Mouse (Mus musculus) CH12.LX (cell line): ENCODE results near the gene 1700113H08Rik. TPM values are rescaled to one million over a fixed set of nuclear protein-coding genes. Genes with fewer than 3 reads are reported as not detected.
A peak's percentile ranks its signal among the peaks of the same experiment; 100 is the strongest.

Source experiments
- DNase-seq: peaks from one replicate; pipeline ENCODE4 v3.0.0-alpha.2; 2013; ENCODE audit errors: extremely low read depth
- H3K27ac ChIP-seq: 2 replicates; pipeline ENCODE4 v1.5.1; 2012; ENCODE audit warnings: low read depth, mild to moderate bottlenecking, control low read depth, moderate library complexity; ENCODE audit not compliant: insufficient read depth
- H3K27me3 ChIP-seq: replicated peaks from 2 replicates; pipeline ENCODE3; 2012; ENCODE audit warnings: inconsistent platforms
- H3K36me3 ChIP-seq, 2 experiments: replicated peaks in 1 of 2; 2 replicates each; pipeline versions ENCODE3 to v1.6.1; 2012; ENCODE audit warnings: inconsistent platforms in 1 of 2, low read length in 1 of 2, mild to moderate bottlenecking in 1 of 2, mixed read lengths in 1 of 2, moderate library complexity in 1 of 2; ENCODE audit not compliant: control insufficient read depth in 1 of 2, insufficient read depth in 1 of 2
- H3K4me1 ChIP-seq, 2 experiments: 2 replicates each; pipeline ENCODE4 v1.6.1; 2012; ENCODE audit warnings: inconsistent platforms in 1 of 2, moderate library complexity in 1 of 2; ENCODE audit not compliant: insufficient read depth in 2 of 2, control insufficient read depth in 1 of 2
- H3K4me2 ChIP-seq: 2 replicates; pipeline ENCODE4 v1.6.1; 2012; ENCODE audit warnings: low read depth, mild to moderate bottlenecking, control low read depth; ENCODE audit not compliant: poor library complexity, insufficient read depth, severe bottlenecking
- H3K4me3 ChIP-seq, 3 experiments: fragments of 150-350 bp in 1 of 3; sonication (generic) in 1 of 3; replicated peaks in 1 of 3; 2 replicates each; pipeline versions ENCODE3 to v1.5.1; 2011 to 2012; ENCODE audit warnings: low read depth in 2 of 3, low read length in 2 of 3, mild to moderate bottlenecking in 2 of 3, moderate library complexity in 2 of 3, control low read depth in 1 of 3, improper control_type of control experiment in 1 of 3, inconsistent platforms in 1 of 3, mixed read lengths in 1 of 3; ENCODE audit not compliant: poor library complexity in 1 of 3
- H3K79me2 ChIP-seq: replicated peaks from 2 replicates; pipeline ENCODE4 v1.6.1; 2012; ENCODE audit warnings: mild to moderate bottlenecking, moderate library complexity; ENCODE audit not compliant: control insufficient read depth, poor library complexity, insufficient read depth, severe bottlenecking; ENCODE audit errors: extremely low read depth
- H3K9ac ChIP-seq: 2 replicates; pipeline ENCODE4 v1.6.1; 2012; ENCODE audit warnings: low read depth, mild to moderate bottlenecking, control low read depth, moderate library complexity; ENCODE audit not compliant: insufficient read depth
- H3K9me3 ChIP-seq: replicated peaks from 2 replicates; pipeline ENCODE3; 2012; ENCODE audit warnings: low read length, inconsistent platforms, mixed read lengths
- BHLHE40 ChIP-seq: IDR thresholded peaks from 2 replicates; pipeline ENCODE4 v1.6.1; 2011; ENCODE audit warnings: mild to moderate bottlenecking, low read depth, low read length, improper control_type of control experiment
- ELF1 ChIP-seq: IDR thresholded peaks from 2 replicates; pipeline ENCODE4 v1.6.1; 2014; ENCODE audit warnings: low read depth, mild to moderate bottlenecking, inconsistent platforms, low read length, improper control_type of control experiment
- EP300 ChIP-seq: IDR thresholded peaks from 2 replicates; pipeline ENCODE4 v1.6.1; 2011; ENCODE audit warnings: low read length, improper control_type of control experiment
- ETS1 ChIP-seq: conservative IDR thresholded peaks from 2 replicates; pipeline ENCODE4 v1.6.1; 2012; ENCODE audit warnings: low read depth, mild to moderate bottlenecking, inconsistent platforms, low read length, improper control_type of control experiment, moderate library complexity
- IRF4 ChIP-seq: IDR thresholded peaks from 2 replicates; pipeline ENCODE4 v1.6.1; 2014; ENCODE audit warnings: low read depth, mild to moderate bottlenecking, inconsistent platforms, low read length, improper control_type of control experiment
- JUND ChIP-seq: conservative IDR thresholded peaks from 2 replicates; pipeline ENCODE4 v1.6.1; 2011; ENCODE audit warnings: low read depth, low read length, improper control_type of control experiment
- KAT2A ChIP-seq: IDR thresholded peaks from 2 replicates; pipeline ENCODE4 v1.6.1; 2012; ENCODE audit warnings: low read length, improper control_type of control experiment, inconsistent platforms; ENCODE audit not compliant: insufficient replicate concordance
- MEF2A ChIP-seq: IDR thresholded peaks from 2 replicates; pipeline ENCODE4 v1.6.1; 2014; ENCODE audit warnings: low read depth, mild to moderate bottlenecking, inconsistent platforms, low read length, improper control_type of control experiment, borderline replicate concordance
- MYC ChIP-seq: IDR thresholded peaks from 2 replicates; pipeline ENCODE4 v1.6.1; 2011; ENCODE audit warnings: low read depth, mild to moderate bottlenecking, improper control_type of control experiment, low read length
- NRF1 ChIP-seq: IDR thresholded peaks from 2 replicates; pipeline ENCODE4 v1.6.1; 2014; ENCODE audit warnings: low read depth, mild to moderate bottlenecking, inconsistent platforms, low read length, improper control_type of control experiment, moderate library complexity
- USF2 ChIP-seq: conservative IDR thresholded peaks from 2 replicates; pipeline ENCODE4 v1.6.1; 2011; ENCODE audit warnings: low read depth, low read length, improper control_type of control experiment
- ZMIZ1 ChIP-seq: IDR thresholded peaks from 2 replicates; pipeline ENCODE4 v1.6.1; 2012; ENCODE audit warnings: low read depth, mild to moderate bottlenecking, inconsistent platforms, low read length, improper control_type of control experiment
- ZNF384 ChIP-seq: IDR thresholded peaks from 2 replicates; pipeline ENCODE4 v1.6.1; 2012; ENCODE audit warnings: low read depth, low read length, improper control_type of control experiment, inconsistent platforms
- dilution Hi-C: fragments of 300-500 bp; cut with MboI; formaldehyde crosslinking; loops from 2 replicates; pipeline ENCODE4 v1.14.3; 2020; ENCODE audit warnings: low sequenced_read_pairs; ENCODE audit not compliant: extremely low pct_unique_long_range_greater_than_20kb, extremely low pct_ligation_motif_present
- in situ Hi-C: fragments of 300-500 bp; cut with MboI; formaldehyde crosslinking; loops from 3 replicates; pipeline ENCODE4 v1.14.3; 2019; ENCODE audit warnings: low sequenced_read_pairs, low pct_ligation_motif_present, low pct_unique_long_range_greater_than_20kb, mixed read lengths
- polyA plus RNA-seq: library from polyadenylated mRNA; unstranded; fragments of >175 nt; gene quantifications from 2 replicates; pipeline ENCODE4 v1.2.1, GENCODE M21; 2012; ENCODE audit warnings: low read depth; ENCODE audit not compliant: insufficient read length
- total RNA-seq, 2 experiments: library from RNA; depleted of rRNA; stranded (reverse); fragments of 300-350 nt in 1 of 2; fragments of >200 nt in 1 of 2; gene quantifications; 2 replicates each; pipeline ENCODE4 v1.2.3; 2012 to 2014

1700113H08Rik gene
- total and polyA plus RNA-seq, 3 experiments: not detected

- no peak overlapping the region for H3K4me2 ChIP-seq
- no peak for DNase-seq
- H3K36me3 ChIP-seq: no peaks in the 10 kb centered on the region
- TF ChIP-seq ZNF384 (no peak), ZMIZ1 (no peak)
- dilution Hi-C loops: no loop called here
- no peaks in the 10 kb centered on the region for H3K27me3 ChIP-seq
- no peak overlapping the region for H3K27ac ChIP-seq
- H3K79me2 ChIP-seq: no peaks in the 10 kb centered on the region
- peak overlapping the region in 2 of 3 experiments; percentile 13 to 32 for H3K4me3 ChIP-seq
- H3K4me1 ChIP-seq: peaks cover 10 to 55% of the 10 kb centered on the region in 2 experiments
- H3K9me3 ChIP-seq: no peaks in the 10 kb centered on the region
- in situ Hi-C loops: no loop called here
- H3K9ac ChIP-seq: no peak overlapping the region
These were observed 44.6 kb downstream of the 1700113H08Rik start for GRCm38 (mm10) chr10:87102455-87102854.

GRCm38 (mm10) chr10:87103286-87103685 lies 45.4 kb downstream of the 1700113H08Rik start:
- in situ Hi-C loops (no loop called here), dilution Hi-C loops (no loop called here)
- Histone ChIP-seq H3K36me3 (no peaks in the 10 kb centered on the region), H3K9ac (no peak overlapping the region), H3K27me3 (no peaks in the 10 kb centered on the region), H3K79me2 (no peaks in the 10 kb centered on the region), H3K27ac (peak overlapping the region; percentile 13; the same call in 1 of the 2 replicates), H3K4me3 (peak overlapping the region in 1 of 3 experiments; percentile 32), H3K9me3 (no peaks in the 10 kb centered on the region), H3K4me1 (peaks cover 11 to 52% of the 10 kb centered on the region in 2 experiments; a peak in 3 of 4 replicates), H3K4me2 (0 out of 2 replicates have a peak overlapping the region, but pooled peaks have one; percentile 1)
- peak; percentile 83 for DNase-seq
- TF ChIP-seq KAT2A (no peak), ELF1 (peak; percentile 47; the same call in 1 of the 2 replicates), ETS1 (peak; percentile 27; the same call in 1 of the 2 replicates), MEF2A (no peak), USF2 (no peak), MYC (peak; percentile 65; the same call in 1 of the 2 replicates), NRF1 (no peak), IRF4 (peak; percentile 66; the same call in 1 of the 2 replicates), EP300 (0 out of 2 replicates have a peak, but pooled peaks have one; percentile 27), BHLHE40 (peak; percentile 3; the same call in 1 of the 2 replicates), JUND (no peak; the same call in 1 of the 2 replicates)
